Mouse (Mus musculus) gastrocnemius, postnatal 14 days (tissue): ENCODE results near the gene Zbtb8a. TPM values are rescaled to one million over a fixed set of nuclear protein-coding genes. Genes with fewer than 3 reads are reported as not detected.

Source experiments
- DNase-seq: peaks from one replicate; pipeline ENCODE4 v3.0.0; 2021; ENCODE audit warnings: mixed read lengths
- intact Hi-C: fragments of 180-260 bp; cut with DNase I; formaldehyde crosslinking; loops from one replicate; pipeline ENCODE4 v1.15.1; 2025; ENCODE audit warnings: low total_unique reads
- total RNA-seq, 2 experiments: library from RNA; stranded (reverse); gene quantifications; 2 replicates each; pipeline ENCODE4 v1.2.3; 2021

Gene Zbtb8a
- total RNA-seq, 2 experiments from 2014 or later = 2.4 to 2.9 TPM

- DNase-seq = no peak
- intact Hi-C loops = no loop called here
Measured at GRCm38 (mm10) chr4:129342705-129343104, 35.2 kb downstream of the Zbtb8a start.

GRCm38 (mm10) chr4:129341888-129342287, 36.0 kb downstream of the Zbtb8a start:
- intact Hi-C loops = no loop called here
- no peak for DNase-seq

- DNase-seq = no peak
- intact Hi-C loops = no loop called here
Measured at GRCm38 (mm10) chr4:129339743-129340142, 38.2 kb downstream of the Zbtb8a start.

GRCm38 (mm10) chr4:129336291-129336690, 41.6 kb downstream of the Zbtb8a start:
- intact Hi-C loops = no loop called here
- DNase-seq = no peak

GRCm38 (mm10) chr4:129335216-129336074, 42.5 kb downstream of the Zbtb8a start, which contains the start of the genes Rbbp4 and Zbtb8os:
Rbbp4 (minus strand) TSS chr4:129335370.
Zbtb8os (plus strand) TSS chr4:129335695.
- intact Hi-C loops = no loop called here
- peak; percentile 98 for DNase-seq

- no peak for DNase-seq
- intact Hi-C loops = no loop called here
Measured at GRCm38 (mm10) chr4:129334677-129335215, 43.2 kb downstream of the Zbtb8a start.

- no peak for DNase-seq
- intact Hi-C loops = no loop called here
Measured at GRCm38 (mm10) chr4:129332846-129333245, 45.1 kb downstream of the Zbtb8a start.

- DNase-seq = no peak
- intact Hi-C loops = no loop called here
Measured at GRCm38 (mm10) chr4:129326191-129326590, 51.7 kb downstream of the Zbtb8a start.

GRCm38 (mm10) chr4:129324756-129325155, 53.2 kb downstream of the Zbtb8a start:
- intact Hi-C loops = no loop called here
- DNase-seq = no peak

GRCm38 (mm10) chr4:129323491-129323890, 54.4 kb downstream of the Zbtb8a start:
- no peak for DNase-seq
- intact Hi-C loops = no loop called here

GRCm38 (mm10) chr4:129322042-129322441, 55.9 kb downstream of the Zbtb8a start:
- DNase-seq = no peak
- intact Hi-C loops = no loop called here

- intact Hi-C loops = no loop called here
- DNase-seq = no peak
Measured at GRCm38 (mm10) chr4:129320876-129321275, 57.0 kb downstream of the Zbtb8a start.

GRCm38 (mm10) chr4:129313886-129314285, 64.0 kb downstream of the Zbtb8a start:
- DNase-seq = no peak
- intact Hi-C loops = no loop called here

- intact Hi-C loops = no loop called here
- no peak for DNase-seq
Measured at GRCm38 (mm10) chr4:129307936-129308335, 70.0 kb downstream of the Zbtb8a start.

- intact Hi-C loops = no loop called here
- no peak for DNase-seq
Measured at GRCm38 (mm10) chr4:129304306-129304705, 73.6 kb downstream of the Zbtb8a start.

- no peak for DNase-seq
- intact Hi-C loops = no loop called here
Measured at GRCm38 (mm10) chr4:129303816-129304215, 74.1 kb downstream of the Zbtb8a start.

Other genes starting within 250 kb of the Zbtb8a start
- 10 to 100 TPM; 28.4 to 53.2 TPM for gene Fndc5, start 241.1 kb downstream of the Zbtb8a start, total RNA-seq
- 1 to 10 TPM; 5.2 to 7.1 TPM for gene S100pbp, start 188.4 kb downstream of the Zbtb8a start, total RNA-seq
- 10 to 100 TPM; 38.6 to 38.9 TPM for gene Yars, start 188.4 kb downstream of the Zbtb8a start, total RNA-seq
- 1 to 10 TPM; 2.3 to 2.5 TPM for gene C77080, start 116.7 kb downstream of the Zbtb8a start, total RNA-seq
- gene Sync, start 90.5 kb downstream of the Zbtb8a start, total RNA-seq = 10 to 100 TPM; 50.0 to 63.6 TPM
- gene Rbbp4, start 42.7 kb downstream of the Zbtb8a start, total RNA-seq = 10 to 100 TPM; 66.0 to 67.2 TPM
- gene Zbtb8os, start 42.4 kb downstream of the Zbtb8a start, total RNA-seq = 10 to 100 TPM; 24.0 to 25.1 TPM
- not detected for gene Zbtb8b, start 62.7 kb upstream of the Zbtb8a start, total RNA-seq
- 10 to 100 TPM; 22.2 to 32.6 TPM for gene Bsdc1, start 83.5 kb upstream of the Zbtb8a start, total RNA-seq
- not detected for gene Tssk3, start 112.9 kb upstream of the Zbtb8a start, total RNA-seq
- gene Fam229a, start 113.1 kb upstream of the Zbtb8a start, total RNA-seq = not detected
- gene Marcksl1, start 135.5 kb upstream of the Zbtb8a start, total RNA-seq = 10 to 100 TPM in 1 of 2 experiments, 1 to 10 TPM in 1; 9.2 to 14.4 TPM
- 10 to 100 TPM; 14.9 to 16.9 TPM for gene Hdac1, start 164.6 kb upstream of the Zbtb8a start, total RNA-seq
- gene Lck, start 195.5 kb upstream of the Zbtb8a start, total RNA-seq = under 1 TPM; 0.37 to 0.44 TPM
- under 1 TPM; 0.62 to 0.66 TPM for gene Fam167b, start 200.4 kb upstream of the Zbtb8a start, total RNA-seq
- 100 to 1,000 TPM; 135 to 141 TPM for gene Eif3i, start 222.5 kb upstream of the Zbtb8a start, total RNA-seq
- gene Tmem234, start 222.6 kb upstream of the Zbtb8a start, total RNA-seq = 10 to 100 TPM; 33.6 to 35.8 TPM
- 1 to 10 TPM; 1.0 to 1.8 TPM for gene Dcdc2b, start 236.1 kb upstream of the Zbtb8a start, total RNA-seq
- gene Iqcc, start 241.0 kb upstream of the Zbtb8a start, total RNA-seq = 10 to 100 TPM; 10.4 to 11.8 TPM
- 10 to 100 TPM; 58.0 to 66.8 TPM for gene Ccdc28b, start 245.8 kb upstream of the Zbtb8a start, total RNA-seq